Mouse (Mus musculus) embryonic fibroblast, embryonic 13.5 days (primary cell): ENCODE results near the gene Edem2. TPM values are rescaled to one million over a fixed set of nuclear protein-coding genes. Genes with fewer than 3 reads are reported as not detected.

Source experiments
- H3K27ac ChIP-seq: 2 replicates; pipeline ENCODE4 v1.5.1; 2012; ENCODE audit warnings: low read length, control low read depth, inconsistent platforms; ENCODE audit not compliant: insufficient read depth
- H3K4me1 ChIP-seq: 2 replicates; pipeline ENCODE4 v1.6.1; 2011; ENCODE audit warnings: low read length; ENCODE audit not compliant: control insufficient read depth, insufficient read depth
- H3K4me3 ChIP-seq: 2 replicates; pipeline ENCODE4 v1.5.1; 2011; ENCODE audit warnings: mild to moderate bottlenecking, control low read depth, low read length; ENCODE audit not compliant: insufficient read depth
- CTCF ChIP-seq: IDR thresholded peaks from 2 replicates; pipeline ENCODE4 v1.5.1; 2011; ENCODE audit warnings: mild to moderate bottlenecking, control low read depth, low read length, moderate library complexity, borderline replicate concordance; ENCODE audit not compliant: insufficient read depth
- POLR2A ChIP-seq: IDR thresholded peaks from 2 replicates; pipeline ENCODE4 v1.6.1; 2011; ENCODE audit warnings: low read depth, mild to moderate bottlenecking, control low read depth, low read length, moderate library complexity
- polyA plus RNA-seq: library from polyadenylated mRNA; stranded (reverse); fragments of >200 nt; gene quantifications from 2 replicates; pipeline ENCODE4 v1.2.4, GENCODE M21; 2011; ENCODE audit warnings: low read depth; ENCODE audit not compliant: missing spikeins, insufficient read length

Gene Edem2
- polyA plus RNA-seq, 1 experiment = 13.8 TPM

GRCm38 (mm10) chr2:155764679-155765418 lies 35.6 kb upstream of the Edem2 start:
- Histone ChIP-seq H3K4me3 (no peak overlapping the region), H3K4me1 (peaks cover 2% of the 10 kb centered on the region; the same call in 1 of the 2 replicates), H3K27ac (no peak overlapping the region)
- TF ChIP-seq CTCF (no peak), POLR2A (no peak)

GRCm38 (mm10) chr2:155756855-155757566 lies 27.7 kb upstream of the Edem2 start:
- TF ChIP-seq POLR2A = no peak
- no peak; the same call in 1 of the 2 replicates for TF ChIP-seq CTCF
- no peaks in the 10 kb centered on the region for H3K4me1 ChIP-seq
- H3K27ac ChIP-seq = no peak overlapping the region
- no peak overlapping the region for H3K4me3 ChIP-seq

- no peaks in the 10 kb centered on the region for H3K4me1 ChIP-seq
- TF ChIP-seq POLR2A (no peak), CTCF (peak; percentile 49; the same call in 1 of the 2 replicates)
These were observed 26.5 kb upstream of the Edem2 start for GRCm38 (mm10) chr2:155755746-155756145.

GRCm38 (mm10) chr2:155751014-155751786 lies 21.9 kb upstream of the Edem2 start, which contains the start of gene Procr:
Gene Procr, plus strand, starts transcription at chr2:155751117.
- no peaks in the 10 kb centered on the region for H3K4me1 ChIP-seq
- TF ChIP-seq CTCF (no peak), POLR2A (peak; percentile 54)
- H3K27ac ChIP-seq = peak within 1 kb of the TSS; percentile 47; the same call in 1 of the 2 replicates
- peak within 1 kb of the TSS; percentile 34 for H3K4me3 ChIP-seq

More at GRCm38 (mm10) chr2:155755746-155756145, 26.5 kb upstream of the Edem2 start:
- H3K27ac ChIP-seq = no peak overlapping the region
- no peak overlapping the region for H3K4me3 ChIP-seq

GRCm38 (mm10) chr2:155749394-155749793 lies 20.1 kb upstream of the Edem2 start:
- H3K4me3 ChIP-seq = no peak overlapping the region
- H3K4me1 ChIP-seq = no peaks in the 10 kb centered on the region
- H3K27ac ChIP-seq = no peak overlapping the region
- TF ChIP-seq CTCF (no peak), POLR2A (no peak)

- Histone ChIP-seq H3K4me3 (no peak overlapping the region), H3K27ac (no peak overlapping the region), H3K4me1 (no peaks in the 10 kb centered on the region)
- TF ChIP-seq CTCF (no peak), POLR2A (no peak)
These were observed 16.2 kb upstream of the Edem2 start for GRCm38 (mm10) chr2:155745487-155745886.

- Histone ChIP-seq H3K4me3 (no peak overlapping the region), H3K4me1 (no peaks in the 10 kb centered on the region), H3K27ac (no peak overlapping the region)
- TF ChIP-seq CTCF (no peak), POLR2A (no peak)
These were observed 14.1 kb upstream of the Edem2 start for GRCm38 (mm10) chr2:155743351-155743750.

GRCm38 (mm10) chr2:155742931-155743337 lies 13.7 kb upstream of the Edem2 start:
- Histone ChIP-seq H3K4me1 (no peaks in the 10 kb centered on the region), H3K27ac (no peak overlapping the region), H3K4me3 (no peak overlapping the region)
- TF ChIP-seq CTCF (no peak), POLR2A (no peak)

- Histone ChIP-seq H3K4me3 (no peak overlapping the region), H3K4me1 (no peaks in the 10 kb centered on the region), H3K27ac (no peak overlapping the region)
- no peak for TF ChIP-seq POLR2A
These were observed 12.9 kb upstream of the Edem2 start for GRCm38 (mm10) chr2:155742211-155742610.
